Mouse (Mus musculus) left cerebral cortex, adult 9 months (tissue): ENCODE results near the gene Cracr2b.
"Not testable (repeated sequence)": the region's sequence is repeated elsewhere in the genome, so short reads cannot be mapped to it uniquely, and the experiment has no call there.

ENCODE experiments used
- DNase-seq, 2 experiments: peaks; one replicate each; pipeline ENCODE4 v3.0.0; 2022; ENCODE audit warnings: low spot score in 2 of 2

Cracr2b gene

DNA sequence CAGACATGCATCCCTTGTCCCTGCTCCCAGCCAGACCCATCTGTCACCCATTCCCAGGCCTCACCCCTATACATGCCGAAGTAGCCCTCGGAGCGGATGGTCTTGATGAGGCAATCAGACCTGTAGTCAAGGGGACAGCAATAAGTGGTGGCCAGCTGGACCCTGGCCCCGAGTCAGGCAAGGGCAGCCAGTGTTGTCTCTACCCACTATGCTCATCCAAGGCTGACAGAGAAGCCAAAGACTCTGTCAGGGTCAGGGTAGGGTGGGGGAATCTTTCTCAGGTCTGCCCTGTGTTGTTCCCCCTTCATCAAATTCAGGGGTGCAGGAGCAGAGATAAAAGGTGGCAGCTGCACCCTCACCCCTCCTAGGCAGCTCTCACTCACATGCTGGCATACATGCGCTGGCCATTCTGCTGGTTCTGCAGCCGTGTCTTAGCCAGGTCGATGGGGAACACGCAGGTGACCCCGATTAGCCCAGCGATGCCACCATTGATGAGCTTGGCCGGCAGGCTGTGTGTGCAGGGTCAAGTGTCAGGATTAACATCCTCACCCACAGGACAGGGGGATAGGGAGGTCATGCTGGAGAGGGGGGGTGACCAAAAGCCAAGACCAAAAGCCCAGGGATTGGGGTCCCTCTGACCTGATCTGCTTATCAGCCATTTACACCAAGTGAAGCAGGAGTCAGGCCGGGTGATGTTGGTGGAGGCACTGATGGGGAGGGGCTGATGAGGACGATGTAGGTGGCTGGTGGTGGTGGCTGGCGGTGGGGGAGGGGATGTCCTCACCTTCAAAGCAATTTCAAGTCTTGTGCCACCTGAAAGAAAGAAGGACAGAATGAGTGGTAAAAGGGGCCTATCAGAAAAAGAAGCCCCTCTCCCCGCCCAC is 27.1 kb upstream of the Cracr2b start:
- no peak for DNase-seq

DNA sequence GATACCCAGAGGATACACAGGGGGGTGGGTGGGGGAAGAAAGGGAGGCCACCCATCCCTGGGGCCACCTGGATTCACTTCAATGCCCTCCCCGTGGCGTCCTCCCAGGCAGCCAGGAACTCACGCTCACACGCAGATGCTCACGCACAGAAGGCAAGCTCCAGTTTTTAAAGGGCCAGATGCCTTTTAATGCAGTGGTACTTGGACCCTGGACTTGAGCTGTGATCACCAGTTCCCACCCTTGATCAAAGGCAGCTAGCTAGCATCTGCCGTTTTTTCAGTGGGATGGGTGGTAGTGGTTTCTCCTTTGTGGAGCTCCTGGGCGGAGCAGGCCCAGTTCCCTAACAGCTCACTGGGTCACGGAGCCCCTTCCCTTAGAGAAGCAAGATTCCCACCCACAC is 26.4 kb upstream of the Cracr2b start:
- peak in 1 of 2 experiments; percentile 66 for DNase-seq

DNA sequence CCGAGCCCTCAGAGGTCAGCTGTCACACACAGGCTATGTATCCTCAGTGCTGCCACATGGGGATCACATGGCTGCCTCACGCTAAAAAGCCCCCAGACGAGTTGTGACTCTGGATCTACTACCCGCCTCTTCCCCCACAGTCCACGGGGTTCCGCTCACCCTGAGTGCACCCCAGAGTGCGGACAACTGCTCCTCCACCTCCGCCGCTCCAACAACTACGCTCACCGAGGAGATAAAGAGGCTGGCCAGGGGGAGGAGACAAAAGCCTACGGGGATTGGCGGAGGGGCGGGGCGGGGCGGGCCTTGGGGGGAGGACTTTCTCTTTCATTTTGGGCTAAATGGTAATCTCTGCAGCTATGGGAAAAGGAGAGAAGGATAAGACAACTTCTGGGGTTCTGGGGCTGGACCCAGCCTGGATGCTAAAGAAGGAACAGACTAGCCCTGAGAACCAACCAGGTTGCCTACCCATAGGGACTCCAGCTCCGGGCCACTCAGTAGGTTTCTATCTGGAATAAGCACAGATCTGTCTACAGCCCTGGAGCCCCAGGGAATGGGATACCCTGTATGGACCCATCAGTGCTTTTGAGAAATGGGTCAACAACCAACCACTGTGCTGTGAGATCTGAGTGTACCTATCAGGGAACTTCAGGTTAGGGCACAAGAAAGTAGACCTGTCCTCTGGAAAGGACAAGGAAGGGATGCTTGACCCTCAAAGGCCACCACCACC is 25.6 kb upstream of the Cracr2b start:
- DNase-seq: peak in 1 of 2 experiments; percentile 51

DNA sequence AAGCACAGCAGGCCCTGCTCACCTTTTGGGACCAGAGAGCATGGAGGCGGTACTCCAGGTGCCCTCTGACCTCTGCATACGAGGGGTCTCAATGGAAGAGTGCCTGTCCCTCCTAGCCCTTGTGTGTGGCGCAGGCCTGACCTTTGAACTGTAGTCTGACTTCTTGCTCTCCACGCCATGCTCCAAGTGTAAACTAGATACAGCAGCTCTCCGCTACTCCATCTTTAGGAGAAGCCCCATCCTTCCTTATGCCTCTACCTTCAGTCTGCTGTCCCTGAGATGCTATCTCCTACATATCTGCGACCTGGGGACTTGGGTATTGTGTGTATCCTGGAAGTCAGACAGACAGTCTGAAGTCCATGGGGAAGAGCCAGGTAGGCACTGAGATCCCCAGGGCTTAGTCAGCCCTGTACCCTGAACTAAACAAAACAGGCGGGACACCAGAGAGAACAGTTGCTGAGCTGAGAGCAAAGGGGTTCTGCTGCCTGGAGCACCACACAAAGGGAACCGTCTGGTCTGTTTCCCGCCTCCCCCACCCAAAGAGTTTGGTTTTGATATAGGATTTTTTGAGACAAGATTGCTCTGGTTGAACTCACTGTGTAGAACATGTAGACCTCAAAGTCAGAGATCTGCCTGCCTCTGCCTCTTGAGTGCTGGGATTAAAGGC is 24.9 kb upstream of the Cracr2b start:
- no peak for DNase-seq

DNA sequence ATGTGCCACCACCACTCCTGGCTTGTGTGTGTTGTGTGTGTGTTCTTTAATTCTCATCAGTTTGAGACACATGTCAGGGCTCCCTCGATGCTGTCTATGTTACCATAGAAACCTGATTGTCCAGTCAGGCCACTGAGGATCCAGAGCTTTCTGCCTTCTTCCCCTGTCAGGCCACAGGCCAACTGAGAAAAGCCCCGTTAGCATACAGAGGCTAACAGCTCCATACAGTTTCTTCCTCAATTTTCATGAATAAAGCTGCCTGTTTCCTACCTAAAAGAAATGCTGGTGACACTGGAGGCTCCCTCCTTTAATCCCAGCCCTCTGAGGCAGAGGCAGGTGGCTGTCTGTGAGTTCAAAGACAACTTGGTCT is 24.4 kb upstream of the Cracr2b start:
- no peak for DNase-seq

DNA sequence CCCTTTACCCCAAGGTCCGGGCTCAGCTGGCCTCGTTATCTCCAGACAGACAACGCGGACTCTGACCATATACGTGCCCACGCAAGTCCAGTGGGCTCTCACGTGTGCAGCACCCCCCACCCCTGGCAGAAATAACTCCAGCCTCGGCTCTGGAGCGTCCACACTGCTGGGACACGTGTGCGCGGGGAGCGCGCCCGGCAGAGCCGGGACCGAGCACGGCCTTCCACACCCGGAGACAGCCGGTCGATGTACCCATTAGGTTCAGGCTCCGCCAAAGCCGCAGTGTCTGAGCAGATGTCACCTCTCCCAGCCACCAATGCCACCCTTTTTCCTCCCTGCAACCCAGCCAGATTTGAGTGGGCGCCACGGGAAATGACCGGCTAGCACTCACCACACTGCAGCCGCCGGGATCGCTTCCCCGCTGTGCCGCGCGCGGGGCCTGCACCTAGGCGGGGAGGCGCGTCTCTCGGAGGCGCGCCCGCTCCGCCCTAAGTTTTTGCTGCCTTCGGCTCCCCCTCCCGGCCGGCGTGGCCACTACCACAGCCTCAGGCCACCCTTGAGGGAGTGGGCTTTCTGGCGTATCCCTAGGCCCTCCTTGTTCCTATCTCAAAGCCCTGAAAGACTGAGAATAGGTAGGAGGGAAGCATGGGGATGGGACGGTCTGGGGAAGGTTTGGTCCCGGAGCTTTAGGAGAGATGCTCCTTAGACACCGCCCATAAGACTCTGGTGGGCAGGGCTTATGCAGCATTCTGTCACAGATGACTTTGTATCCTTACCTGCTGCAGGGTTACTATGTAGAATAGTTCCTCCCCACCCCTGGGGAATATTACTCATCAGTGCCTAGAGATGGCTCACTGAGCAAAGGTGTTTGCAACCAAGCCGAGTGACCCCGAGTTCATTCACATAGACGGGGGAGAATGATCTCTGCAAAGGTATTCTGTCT is 23.4 kb upstream of the Cracr2b start, which contains the start of gene Slc25a22:
Gene Slc25a22, minus strand, starts transcription at position 715 of the 943 bp plus-strand sequence.
- peak in 1 of 2 experiments; percentile 80 for DNase-seq

DNA sequence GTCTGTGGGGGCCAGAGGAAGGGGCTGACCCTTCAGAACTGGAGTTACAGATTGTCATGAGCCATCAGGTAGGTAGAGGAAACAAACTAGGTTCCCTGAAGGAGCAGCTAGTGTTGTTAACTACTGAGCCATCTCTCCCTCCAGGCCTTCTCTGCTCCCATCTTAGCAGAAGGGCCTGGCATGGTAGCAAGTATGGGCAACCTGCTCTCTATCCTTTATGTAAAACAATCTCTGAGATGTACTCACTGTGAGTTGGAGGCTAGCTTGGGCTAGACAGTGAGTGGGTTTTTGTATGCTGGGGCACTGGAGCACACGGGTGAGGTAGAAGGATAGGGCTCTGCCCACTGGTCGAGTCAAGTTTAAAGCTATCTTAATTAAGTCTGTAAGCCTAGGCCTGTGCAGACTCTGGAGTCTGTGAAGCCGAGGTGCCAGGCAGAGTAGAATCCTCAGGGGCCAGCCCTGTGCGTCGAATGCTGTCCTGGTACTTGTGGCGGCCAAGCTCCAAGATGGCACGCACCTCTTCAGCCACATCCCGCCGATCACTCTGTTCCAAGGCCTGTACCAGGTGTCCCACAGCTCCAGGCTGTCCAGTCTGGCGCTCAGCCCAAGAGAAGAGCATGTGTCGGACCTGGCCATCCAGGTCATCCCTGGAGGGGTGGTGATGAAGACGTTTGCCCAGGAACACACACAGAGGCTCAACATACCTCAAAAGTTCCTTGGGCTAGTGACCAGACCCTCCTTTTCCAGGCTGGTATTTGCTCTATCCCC is 22.5 kb upstream of the Cracr2b start:
- no peak for DNase-seq

DNA sequence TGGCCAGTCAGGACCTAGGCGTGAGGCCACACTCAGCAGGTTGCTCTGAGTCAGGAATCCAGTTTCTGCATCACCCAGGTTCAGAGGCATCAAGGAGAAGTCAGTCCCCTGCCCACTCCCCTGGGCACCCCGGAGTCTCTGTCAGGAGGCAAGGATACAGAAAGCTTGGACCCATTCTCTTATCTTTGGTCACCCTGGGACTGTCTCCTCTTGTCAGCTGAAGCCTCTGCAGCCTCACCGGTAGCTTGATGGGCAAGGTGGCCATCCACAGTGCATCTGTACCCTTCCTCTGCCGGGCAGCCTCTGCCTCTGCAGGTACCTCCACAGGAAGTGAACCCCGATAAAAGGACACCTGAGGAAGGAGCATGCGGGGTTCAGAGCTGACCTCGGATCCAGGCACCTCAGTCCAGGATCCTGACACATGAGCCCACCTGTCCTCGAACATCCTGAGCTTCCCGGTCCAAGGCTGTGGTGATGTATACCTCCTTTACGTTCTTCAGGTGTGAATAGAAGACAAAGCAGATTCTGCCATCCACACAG is 21.7 kb upstream of the Cracr2b start:
- DNase-seq: no peak

DNA sequence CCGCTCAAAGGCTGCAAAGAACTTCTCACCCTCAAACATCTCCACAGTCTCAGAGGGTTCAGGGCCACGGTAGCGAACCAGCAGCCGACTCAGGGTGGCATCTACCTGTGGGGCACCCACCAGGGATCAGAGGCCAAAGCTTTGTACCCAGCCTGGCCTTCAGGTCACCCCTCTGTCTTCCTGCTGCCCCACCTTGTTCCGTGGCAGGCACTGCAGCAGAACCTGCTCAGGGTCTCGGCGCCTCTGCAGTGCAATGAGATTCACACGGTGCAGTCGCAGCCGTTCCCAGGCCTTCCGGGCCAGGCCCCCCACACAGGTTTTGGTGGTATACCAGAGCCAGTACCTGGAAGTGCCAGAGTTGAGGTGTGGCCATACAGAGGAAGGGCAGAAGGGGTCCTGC is 21.1 kb upstream of the Cracr2b start:
- no peak for DNase-seq

DNA sequence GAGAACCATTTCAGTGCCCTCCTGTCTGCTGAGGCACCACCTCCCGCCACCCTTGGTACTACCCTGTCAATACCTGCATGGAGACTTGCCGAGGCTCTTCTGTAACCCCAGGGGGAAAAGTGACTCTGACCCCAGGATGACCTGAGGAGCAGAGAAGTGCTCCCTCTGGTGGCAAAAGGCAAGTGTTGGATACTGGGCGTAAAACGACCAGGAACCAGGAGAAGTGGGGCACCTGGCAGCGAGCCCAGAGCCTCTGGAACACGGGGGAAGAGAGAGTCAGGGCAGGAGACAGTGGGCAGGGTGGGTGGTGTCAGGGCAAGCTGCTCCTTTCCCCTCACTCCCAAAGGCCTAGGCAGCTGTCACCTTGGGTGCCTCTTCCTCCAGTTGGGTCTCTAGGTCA is 20.3 kb upstream of the Cracr2b start:
- DNase-seq: no peak

DNA sequence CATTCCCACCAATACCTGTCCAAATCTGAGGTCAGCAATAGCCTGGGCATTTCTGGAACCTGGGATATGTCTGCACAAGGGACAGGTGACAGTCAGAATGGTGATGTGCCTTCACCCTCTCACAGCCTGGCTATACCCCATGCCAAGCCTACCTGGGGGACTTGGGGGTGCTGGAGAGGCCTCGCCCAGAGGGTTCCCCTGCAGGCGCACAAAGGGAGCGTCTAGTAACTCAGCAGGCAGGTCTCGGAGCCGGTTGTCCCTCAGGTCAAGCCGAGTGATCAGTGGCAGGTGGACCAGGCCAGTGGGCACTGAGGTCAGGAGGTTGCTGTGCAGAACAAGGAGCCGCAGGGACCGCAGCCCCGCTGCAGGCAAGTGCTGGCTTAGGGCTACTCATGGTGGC is 19.4 kb upstream of the Cracr2b start:
- no peak for DNase-seq

DNA sequence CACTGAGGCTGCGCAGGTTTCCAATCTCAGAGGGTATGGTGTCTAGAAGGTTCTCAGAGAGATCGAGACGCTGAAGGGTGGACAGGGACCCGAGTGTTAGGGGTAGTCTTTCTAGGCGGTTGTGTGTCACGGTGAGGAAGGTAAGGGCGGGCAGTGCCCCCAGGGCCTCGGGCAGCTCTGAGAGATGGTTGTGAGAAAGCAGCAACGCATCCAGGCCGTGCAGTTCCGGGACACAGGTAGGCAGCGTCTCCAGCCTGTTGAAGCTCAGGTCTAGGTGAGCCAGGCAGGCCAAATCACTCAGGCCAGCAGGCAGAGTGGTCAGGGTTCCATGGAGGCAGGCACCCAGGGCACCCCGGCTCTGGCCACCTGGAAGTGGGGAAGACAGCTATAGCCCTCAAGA is 18.7 kb upstream of the Cracr2b start:
- no peak for DNase-seq

DNA sequence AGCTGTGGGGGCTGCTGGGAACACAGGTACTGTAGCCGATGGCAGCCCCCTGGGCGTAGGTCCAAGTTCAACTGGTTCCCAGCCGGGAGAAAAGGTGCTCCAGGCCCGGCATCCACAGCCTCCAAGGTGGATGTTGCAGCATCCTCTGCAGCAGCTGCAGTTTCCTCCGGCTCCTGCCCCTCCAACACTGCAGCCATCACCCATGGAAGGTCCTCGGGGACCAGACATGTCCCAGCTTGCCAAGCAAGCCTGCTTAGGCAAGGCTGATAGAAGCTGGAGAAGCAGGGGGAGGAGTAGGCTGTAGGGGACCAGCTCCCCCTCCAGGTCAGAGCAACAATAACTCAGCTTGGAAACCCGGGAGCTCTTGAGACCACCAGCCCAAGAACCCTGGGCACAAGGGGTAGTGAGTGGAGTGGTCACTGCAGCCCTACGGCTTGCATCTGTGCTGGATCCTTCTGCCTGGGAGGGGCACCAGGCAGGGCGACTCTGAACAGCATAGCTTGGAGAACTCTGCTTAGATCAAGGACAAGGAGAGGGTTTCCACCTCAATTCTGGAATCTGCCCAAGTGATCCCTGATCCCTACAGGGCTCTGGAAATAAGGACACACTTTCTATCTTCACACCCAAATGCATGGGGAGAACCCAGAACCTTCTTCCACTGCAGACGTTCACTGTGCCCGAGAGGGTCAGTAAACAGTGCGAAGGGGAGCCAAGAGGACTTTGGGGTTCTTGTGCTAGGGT is 17.6 kb upstream of the Cracr2b start:
- DNase-seq: no peak

DNA sequence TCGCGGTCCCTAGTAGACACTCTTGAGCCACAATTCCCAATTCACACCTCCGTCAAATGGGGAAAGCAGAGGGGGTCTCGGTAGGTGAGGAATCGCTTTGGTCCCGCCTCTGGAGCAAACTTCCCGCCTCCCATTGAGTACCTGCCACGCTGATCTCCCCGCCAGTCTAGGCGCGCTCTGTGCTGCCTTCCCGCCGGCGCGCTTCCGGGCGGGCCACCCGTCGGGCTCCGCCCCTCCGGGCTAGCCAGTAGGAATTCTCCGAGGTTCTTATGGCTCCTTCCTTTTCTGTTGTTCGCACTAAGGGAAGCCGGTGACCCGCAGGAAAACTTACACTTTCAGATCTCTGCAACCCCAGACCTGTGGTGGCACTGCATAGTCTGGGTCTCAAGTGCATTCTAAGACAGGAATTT is 17.1 kb upstream of the Cracr2b start, which contains the start of gene Pidd1:
Gene Pidd1, minus strand, starts transcription at position 198 of the 410 bp plus-strand sequence.
- DNase-seq: no peak

DNA sequence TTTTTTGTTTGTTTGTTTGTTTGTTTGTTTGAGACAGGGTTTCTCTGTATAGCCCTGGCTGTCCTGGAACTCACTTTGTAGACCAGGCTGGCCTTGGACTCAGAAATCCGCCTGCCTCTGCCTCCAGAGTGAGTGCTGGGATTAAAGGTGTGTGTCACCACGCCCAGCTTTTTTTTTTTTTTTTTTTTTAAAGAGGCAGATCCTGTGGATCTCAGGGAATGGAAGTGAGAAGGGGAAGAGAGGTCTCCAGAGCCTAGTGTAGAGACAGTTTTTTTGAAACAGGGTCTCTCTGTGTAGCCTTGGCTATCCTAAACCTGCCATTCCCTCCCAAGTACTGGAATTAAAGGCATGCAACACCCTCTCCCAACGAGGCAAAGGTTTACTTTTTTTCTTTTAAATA is 14.5 kb upstream of the Cracr2b start:
- DNase-seq: not testable (repeated sequence)

DNA sequence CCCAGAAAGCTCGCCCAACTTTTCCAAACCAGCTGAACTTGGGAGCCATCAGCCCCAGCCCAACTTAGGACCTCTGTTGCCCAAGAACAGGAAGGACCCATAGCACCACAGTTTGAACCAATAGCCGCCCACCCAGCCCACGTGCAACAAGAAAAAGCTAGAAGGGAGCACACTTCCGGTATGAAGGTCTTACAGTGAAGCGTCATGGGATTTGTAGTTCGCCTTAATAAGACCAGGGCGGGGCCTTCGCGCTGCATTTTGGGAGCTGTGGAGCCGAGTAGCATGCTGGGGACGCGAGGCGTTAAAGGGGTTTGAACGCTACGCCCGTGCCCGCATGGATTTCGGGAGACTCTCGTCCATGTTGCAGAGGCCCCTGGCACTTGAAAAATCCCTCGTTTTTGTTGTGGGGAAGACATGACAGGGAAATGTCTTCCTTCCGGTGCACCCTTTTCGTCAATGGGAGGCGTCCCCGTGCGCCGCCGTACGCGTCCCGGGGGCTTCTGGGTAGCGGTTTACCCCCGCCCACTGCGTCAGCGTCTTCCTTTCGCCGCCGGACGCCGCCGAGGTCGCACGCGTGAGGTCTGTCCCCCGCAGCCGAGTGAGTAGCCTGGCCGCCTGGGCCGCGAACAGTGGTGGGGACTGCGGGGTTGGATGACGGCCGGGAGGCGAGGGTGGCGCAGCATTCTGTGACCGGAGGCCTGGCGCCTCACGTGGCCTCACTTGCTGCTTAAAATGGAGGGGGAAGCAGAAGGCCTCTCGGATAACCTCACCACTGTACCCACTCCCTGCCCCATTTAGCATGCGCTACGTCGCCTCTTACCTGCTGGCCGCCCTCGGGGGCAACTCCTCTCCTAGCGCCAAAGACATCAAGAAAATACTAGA is 13.5 kb upstream of the Cracr2b start, which contains the start of gene Rplp2:
Gene Rplp2, plus strand, starts transcription at position 261 of the 882 bp plus-strand sequence.
- DNase-seq: peak; percentile 89 to 95

DNA sequence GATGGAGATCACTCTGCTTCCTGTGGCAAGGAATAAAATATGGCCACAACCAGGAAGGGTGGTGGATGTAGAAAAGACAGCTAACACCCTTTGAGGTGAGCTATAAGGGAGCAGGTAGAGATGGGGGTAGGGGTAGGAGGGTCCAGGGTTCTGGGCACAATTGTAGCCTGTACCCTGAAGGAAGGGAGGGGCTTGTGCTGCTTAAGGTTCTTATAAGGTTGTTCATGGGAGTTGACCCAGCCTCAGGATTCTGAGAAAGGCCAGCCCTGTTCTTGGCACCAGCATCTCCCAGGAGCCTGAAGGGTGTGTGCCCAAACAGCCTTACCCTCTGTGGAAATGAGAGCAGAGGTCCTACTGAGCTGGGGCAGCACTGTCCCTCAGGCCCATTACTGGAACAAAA is 9.0 kb upstream of the Cracr2b start:
- no peak for DNase-seq

DNA sequence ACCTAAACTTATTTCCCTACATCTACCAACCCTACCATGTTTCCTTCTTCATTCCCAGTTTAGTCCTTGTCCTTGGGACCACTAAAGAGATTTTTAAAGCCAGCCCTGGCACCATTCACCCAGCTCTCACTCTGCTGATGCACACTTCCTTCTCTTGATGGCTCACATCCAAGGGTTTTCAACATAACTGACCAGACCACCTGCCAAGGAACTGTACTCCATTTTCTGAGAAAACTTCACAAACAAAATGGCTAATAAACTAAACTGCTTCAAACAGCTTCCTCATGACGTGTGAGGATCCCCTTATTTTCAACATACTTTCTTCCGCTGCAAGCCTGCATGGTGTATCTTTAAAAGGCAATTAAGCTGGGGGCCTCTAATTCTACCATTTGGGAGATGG is 7.3 kb upstream of the Cracr2b start:
- no peak for DNase-seq
